Mouse (Mus musculus) cortical plate, adult 2 months (tissue): ENCODE measurements around the gene Tmem150a.

Experiments
- CTCF ChIP-seq: fragments of 200-500 bp; IDR thresholded peaks from 2 replicates; pipeline ENCODE4 v1.5.1; 2011; ENCODE audit warnings: mild to moderate bottlenecking, control low read depth, low read length; ENCODE audit not compliant: insufficient read depth; ENCODE audit errors: extremely low read depth
- POLR2A ChIP-seq: fragments of 200-500 bp; IDR thresholded peaks from 2 replicates; pipeline ENCODE4 v1.6.1; 2011; ENCODE audit warnings: mild to moderate bottlenecking, low read length, control low read depth; ENCODE audit not compliant: insufficient read depth; ENCODE audit errors: extremely low read depth

- TF ChIP-seq POLR2A (no peak), CTCF (no peak)
Observed at GRCm38 (mm10) chr6:72357164-72358079, 2.2 kb downstream of the Tmem150a start.
